Mouse (Mus musculus) intestine, embryonic 14.5 days (tissue): ENCODE results near the gene Ak6. TPM values are rescaled to one million over a fixed set of nuclear protein-coding genes. Genes with fewer than 3 reads are reported as not detected.
A peak's percentile ranks its signal among the peaks of the same experiment; 100 is the strongest.

Source experiments
- ATAC-seq: fragments of 200-750 bp; cut with Nextera tagmentation; replicated peaks from 2 replicates; pipeline ENCODE4 v1.8.0; 2017; ENCODE audit warnings: low read depth, moderate number of reproducible peaks, moderate TSS enrichment, moderate library complexity; ENCODE audit not compliant: low FRiP score, low TSS enrichment
- DNase-seq: peaks from one replicate; pipeline ENCODE4 v3.0.0-alpha.2; 2018; ENCODE audit warnings: low spot score
- H3K27ac ChIP-seq: fragments of 300-500 bp; sonication (generic); 2 replicates; pipeline ENCODE4 v1.5.1; 2014; ENCODE audit warnings: low read depth, mild to moderate bottlenecking, control low read depth
- H3K27me3 ChIP-seq: fragments of 300-500 bp; sonication (generic); replicated peaks from 2 replicates; pipeline ENCODE4 v1.6.1; 2014; ENCODE audit warnings: low read length, control low read depth; ENCODE audit not compliant: control insufficient read depth, insufficient read depth
- H3K36me3 ChIP-seq: fragments of 300-500 bp; sonication (generic); 2 replicates; pipeline ENCODE4 v1.6.1; 2014; ENCODE audit warnings: low read length, control low read depth; ENCODE audit not compliant: control insufficient read depth, insufficient read depth
- H3K4me1 ChIP-seq: fragments of 300-500 bp; sonication (generic); replicated peaks from 2 replicates; pipeline ENCODE4 v1.6.1; 2014; ENCODE audit warnings: low read length, control low read depth, mixed read lengths; ENCODE audit not compliant: control insufficient read depth, insufficient read depth
- H3K4me2 ChIP-seq: fragments of 300-500 bp; sonication (generic); 2 replicates; pipeline ENCODE4 v1.6.1; 2014; ENCODE audit warnings: low read length
- H3K4me3 ChIP-seq: fragments of 300-500 bp; sonication (generic); 2 replicates; pipeline ENCODE4 v1.5.1; 2014; ENCODE audit warnings: low read depth, low read length, control low read depth, mixed read lengths
- H3K9ac ChIP-seq: fragments of 300-500 bp; sonication (generic); 2 replicates; pipeline ENCODE4 v1.6.1; 2014; ENCODE audit warnings: mild to moderate bottlenecking, low read length
- H3K9me3 ChIP-seq: fragments of 300-500 bp; sonication (generic); 2 replicates; pipeline ENCODE4 v1.6.1; 2016; ENCODE audit warnings: low read length, control low read depth; ENCODE audit not compliant: control insufficient read depth
- WGBS: fragments of 180-500 bp; shearing (Covaris S2); extraction: QIAGEN DNeasy Blood & Tissue Kit; methylation state at CpG from one replicate; pipeline ENCODE4 v1.1.7; 2014; 5-methylcytosine and 5-hydroxymethylcytosine counted together
- polyA plus RNA-seq: library from polyadenylated mRNA; unstranded; fragments of >200 nt; fragmentation: Nextera tagmentation; extraction: Ambion mirVana; gene quantifications from 2 replicates; pipeline ENCODE4 v1.2.1, GENCODE M21; 2014

Gene Ak6
- polyA plus RNA-seq, 1 experiment from 2014 or later, result 287 TPM

DNA sequence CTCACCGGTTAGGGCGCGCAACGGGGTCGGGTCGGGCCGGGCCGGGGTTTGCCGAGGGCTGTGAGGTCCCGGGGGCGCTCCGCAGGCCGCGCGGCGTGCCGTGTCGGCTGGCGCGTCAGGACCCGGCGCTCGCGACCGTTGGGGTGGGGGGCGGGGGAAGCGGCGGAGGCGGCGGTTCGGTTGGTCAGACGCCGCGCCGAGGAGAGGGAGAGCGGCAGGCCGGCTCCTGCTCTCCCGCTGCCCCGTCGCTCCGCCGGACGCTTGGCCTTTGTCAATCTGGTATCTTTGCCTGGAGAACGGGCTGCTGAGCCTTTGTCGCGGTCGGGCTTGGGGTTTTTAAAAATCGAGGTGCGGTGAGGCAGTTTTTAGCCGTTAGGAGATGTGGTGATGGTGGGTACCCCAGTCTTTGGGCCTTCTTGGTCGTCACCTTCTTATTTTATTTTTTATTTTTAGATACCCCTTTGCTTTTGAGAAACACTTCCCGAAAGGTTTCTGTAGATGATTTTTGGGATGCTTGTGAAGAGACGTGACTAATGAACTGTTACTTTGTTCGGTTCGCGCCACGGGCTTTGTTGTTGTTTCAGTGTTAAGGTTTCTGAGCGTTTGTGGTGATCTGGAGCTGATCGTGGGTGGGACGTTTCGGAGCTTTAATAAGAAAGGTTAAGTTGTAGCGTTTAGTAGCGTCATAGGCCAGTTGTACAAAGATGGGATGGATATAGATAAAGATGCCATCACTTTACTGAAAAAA, 834 bp downstream of the Ak6 start, which contains the start of gene Taf9:
TSS of gene Taf9 (plus strand) at position 141 of the 748 bp plus-strand sequence.
- no peaks in the 10 kb centered on the region for H3K27me3 ChIP-seq
- H3K4me3 ChIP-seq, result peak within 1 kb of the TSS; percentile 98
- peak within 1 kb of the TSS; percentile 84 for H3K9ac ChIP-seq
- ATAC-seq, result no peak
- peaks cover 20% of the 10 kb centered on the region for H3K36me3 ChIP-seq
- peak within 1 kb of the TSS; percentile 97 for H3K27ac ChIP-seq
- no peaks in the 10 kb centered on the region for H3K9me3 ChIP-seq
- H3K4me1 ChIP-seq, result peaks cover 7% of the 10 kb centered on the region
- 1% methylated on average over 62 of the region's 63 CpGs for WGBS
- H3K4me2 ChIP-seq, result peak within 1 kb of the TSS; percentile 85
- DNase-seq, result no peak

DNA sequence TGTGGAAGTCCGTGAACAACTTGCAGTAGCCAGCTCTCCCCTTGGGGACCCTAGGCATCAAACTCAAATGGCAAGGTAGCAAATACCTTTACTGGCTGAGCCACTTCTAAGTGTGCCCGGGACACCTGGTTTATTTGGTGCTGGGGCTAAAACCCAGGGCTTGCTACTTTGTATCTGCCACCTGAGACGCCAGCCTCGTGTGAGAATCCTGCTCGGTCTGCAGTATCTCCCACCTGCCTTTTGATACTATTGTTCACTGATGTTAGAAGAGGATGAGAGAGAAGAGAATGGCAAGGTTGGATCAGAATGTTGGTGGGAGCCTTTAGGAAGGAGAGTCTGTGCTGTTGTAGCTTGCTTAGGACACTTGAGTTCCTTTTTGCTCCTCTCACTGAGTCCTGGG, 7.3 kb downstream of the Ak6 start:
- WGBS, result 94% methylated on average over 5 of the region's 5 CpGs
- H3K36me3 ChIP-seq, result peaks cover 24% of the 10 kb centered on the region
- H3K27ac ChIP-seq, result no peak overlapping the region
- no peaks in the 10 kb centered on the region for H3K27me3 ChIP-seq
- no peak overlapping the region for H3K4me2 ChIP-seq
- no peak for ATAC-seq
- H3K4me1 ChIP-seq, result no peaks in the 10 kb centered on the region
- no peak for DNase-seq
- no peak overlapping the region for H3K9ac ChIP-seq
- no peaks in the 10 kb centered on the region for H3K9me3 ChIP-seq
- H3K4me3 ChIP-seq, result no peak overlapping the region

DNA sequence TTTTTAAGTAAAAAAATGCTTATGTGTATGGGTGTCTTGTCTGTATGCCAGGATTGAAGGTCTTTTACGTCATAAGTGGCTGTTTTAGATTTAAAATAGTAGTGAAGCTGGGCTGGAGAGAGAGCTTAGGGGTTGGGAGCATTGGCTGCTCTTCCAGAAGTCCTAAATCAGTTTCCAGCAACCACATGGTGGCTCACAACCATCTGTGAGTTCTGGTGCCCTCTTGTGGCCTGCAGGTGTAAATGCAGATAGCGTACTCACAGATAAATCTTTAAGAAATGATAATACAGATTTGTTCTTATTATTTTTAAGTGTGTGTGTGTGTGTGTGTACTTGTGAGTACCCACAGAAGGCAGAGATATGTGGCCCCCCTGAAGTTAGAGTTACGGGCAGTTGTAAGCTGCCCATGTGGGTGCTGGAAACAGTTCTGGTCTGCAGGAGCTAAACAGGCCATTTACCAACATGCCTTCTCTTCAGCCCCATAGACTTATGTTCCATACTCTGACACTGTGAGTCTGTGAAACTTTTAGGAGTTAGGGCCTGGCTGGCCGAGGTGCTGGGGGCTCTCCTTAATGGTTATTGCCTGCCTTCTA, 9.2 kb downstream of the Ak6 start:
- H3K9ac ChIP-seq, result no peak overlapping the region
- no peak; the same call in 1 of the 2 replicates for ATAC-seq

DNA sequence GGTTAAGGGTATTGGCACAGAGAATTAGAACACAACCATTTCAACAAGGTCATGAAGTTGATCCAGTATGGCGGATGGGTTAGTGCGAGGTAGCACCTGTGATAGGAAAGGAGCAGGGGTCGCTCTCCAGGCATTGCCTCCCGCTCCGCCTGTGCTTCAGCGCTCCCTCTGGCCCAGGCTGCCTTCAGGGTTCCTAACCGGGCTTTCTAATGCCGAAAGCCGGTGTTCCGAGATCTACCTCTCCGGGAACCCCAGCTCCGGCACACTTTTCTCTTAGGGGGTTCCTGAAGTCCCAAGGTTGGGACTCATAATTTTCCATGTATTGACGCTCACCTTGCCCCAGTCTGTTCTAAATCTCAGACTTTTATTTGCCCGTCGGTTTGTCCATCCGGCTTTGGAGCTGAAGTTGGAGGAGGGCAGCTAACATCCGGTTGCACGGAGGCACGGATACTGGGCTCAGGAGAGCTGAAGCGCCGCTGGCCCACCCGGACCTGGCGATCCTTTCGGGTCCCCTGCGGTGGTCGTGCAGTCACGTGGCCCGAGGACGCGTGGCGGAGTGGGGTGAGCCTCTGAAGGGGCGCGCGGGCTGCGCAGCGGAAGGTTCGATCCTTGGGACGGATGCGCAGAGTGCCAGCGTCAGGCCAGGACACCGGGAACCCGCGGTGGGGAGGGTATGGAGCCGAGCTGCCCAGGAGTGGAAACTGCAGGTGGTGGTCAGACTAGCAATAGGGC, 18.7 kb downstream of the Ak6 start, which contains the start of gene Ccdc125:
TSS of gene Ccdc125 (plus strand) at position 427 of the 732 bp plus-strand sequence.
- WGBS, result under 1% methylated on average over 44 of the region's 44 CpGs
- Histone ChIP-seq H3K4me2 (peak within 1 kb of the TSS; percentile 65), H3K4me3 (peak within 1 kb of the TSS; percentile 47), H3K27me3 (no peaks in the 10 kb centered on the region), H3K27ac (peak within 1 kb of the TSS; percentile 82), H3K9ac (peak within 1 kb of the TSS; percentile 40), H3K9me3 (peaks cover 4% of the 10 kb centered on the region; the same call in 1 of the 2 replicates), H3K4me1 (no peaks in the 10 kb centered on the region), H3K36me3 (peaks cover 10% of the 10 kb centered on the region)
- ATAC-seq, result peak; percentile 81
- DNase-seq, result peak; percentile 83

More for the DNA sequence above, 9.2 kb downstream of the Ak6 start:
- 37% methylated on average over 4 of the region's 4 CpGs for WGBS
- Histone ChIP-seq H3K4me1 (no peaks in the 10 kb centered on the region), H3K27me3 (no peaks in the 10 kb centered on the region), H3K4me2 (no peak overlapping the region), H3K36me3 (peaks cover 16% of the 10 kb centered on the region), H3K9me3 (no peaks in the 10 kb centered on the region), H3K4me3 (no peak overlapping the region), H3K27ac (no peak overlapping the region)
- peak; percentile 71 for DNase-seq

DNA sequence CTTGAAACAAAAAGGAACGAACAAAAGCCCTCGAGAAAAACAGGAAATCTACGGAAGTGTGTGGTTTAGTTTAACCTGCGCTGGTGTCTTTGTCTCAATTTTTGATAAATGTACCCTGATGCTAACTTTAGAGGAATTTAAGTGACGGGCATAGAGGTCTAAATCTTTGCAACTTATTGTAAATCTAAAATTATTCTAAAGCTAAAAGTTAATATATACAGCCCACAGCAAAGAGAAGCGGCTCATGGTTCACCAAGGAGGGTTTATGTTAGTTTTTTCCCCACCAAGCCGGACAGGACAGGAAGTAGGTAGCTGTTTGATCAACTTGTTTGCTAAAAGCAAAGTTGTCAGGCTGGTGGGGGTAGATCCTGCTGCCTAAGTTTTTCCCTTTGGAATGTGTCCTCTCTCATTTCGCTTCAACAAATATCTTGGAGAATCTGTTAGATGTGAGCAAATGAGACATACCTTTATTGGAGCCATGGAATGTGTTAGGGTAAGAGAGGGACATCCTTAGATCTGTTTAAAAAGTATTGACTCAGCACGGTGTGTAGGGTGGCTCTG, 19.5 kb downstream of the Ak6 start:
- H3K27me3 ChIP-seq, result no peaks in the 10 kb centered on the region
- WGBS, result 37% methylated on average over 9 of the region's 9 CpGs
- peaks cover 10% of the 10 kb centered on the region for H3K36me3 ChIP-seq
- DNase-seq (peak; percentile 59), ATAC-seq (no peak)
- peak overlapping the region; percentile 65 for H3K4me2 ChIP-seq
- peak overlapping the region; percentile 47 for H3K4me3 ChIP-seq
- peaks cover 4% of the 10 kb centered on the region; the same call in 1 of the 2 replicates for H3K9me3 ChIP-seq
- H3K4me1 ChIP-seq, result no peaks in the 10 kb centered on the region
- H3K27ac ChIP-seq, result peak overlapping the region; percentile 82
- H3K9ac ChIP-seq, result peak overlapping the region; percentile 40

DNA sequence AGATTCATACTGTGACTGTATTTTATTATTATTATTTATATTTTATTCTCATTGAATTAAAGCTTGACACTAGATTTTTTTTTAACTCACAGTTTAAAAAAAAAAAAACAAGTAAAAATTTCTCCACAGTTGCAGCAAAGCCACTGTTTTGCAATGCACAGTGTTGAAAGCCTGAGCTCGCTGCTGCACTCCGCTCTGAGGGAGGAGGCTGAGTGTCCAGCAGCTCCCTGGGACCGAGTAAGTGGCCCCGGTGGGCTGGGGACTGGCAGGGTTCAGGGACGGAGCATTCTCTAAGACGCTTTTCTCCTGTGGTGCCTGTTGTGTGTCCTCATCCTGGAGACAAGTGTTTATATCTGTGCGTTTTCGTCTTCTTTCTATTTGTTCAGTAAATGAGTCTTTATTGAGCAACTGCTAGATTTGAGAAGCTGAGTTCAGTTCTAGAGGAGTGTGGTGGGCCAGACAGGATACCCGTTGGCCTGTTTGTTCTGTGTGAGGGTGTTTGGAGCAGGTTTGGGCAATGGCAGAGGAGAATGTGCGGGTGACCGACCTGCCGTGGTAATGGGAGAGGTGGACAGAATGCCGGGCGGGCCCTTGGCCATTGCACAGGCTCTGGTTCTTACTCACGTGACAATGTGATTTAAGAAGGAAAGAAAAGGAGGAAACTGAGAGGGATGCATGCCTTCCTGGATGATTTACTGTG, 25.3 kb downstream of the Ak6 start:
- ATAC-seq (no peak), DNase-seq (no peak)
- Histone ChIP-seq H3K4me1 (no peaks in the 10 kb centered on the region), H3K4me3 (no peak overlapping the region), H3K9ac (no peak overlapping the region), H3K4me2 (no peak overlapping the region), H3K9me3 (peaks cover 4% of the 10 kb centered on the region; the same call in 1 of the 2 replicates), H3K27me3 (no peaks in the 10 kb centered on the region), H3K27ac (no peak overlapping the region), H3K36me3 (no peaks in the 10 kb centered on the region)
- 80% methylated on average over 15 of the region's 15 CpGs for WGBS

DNA sequence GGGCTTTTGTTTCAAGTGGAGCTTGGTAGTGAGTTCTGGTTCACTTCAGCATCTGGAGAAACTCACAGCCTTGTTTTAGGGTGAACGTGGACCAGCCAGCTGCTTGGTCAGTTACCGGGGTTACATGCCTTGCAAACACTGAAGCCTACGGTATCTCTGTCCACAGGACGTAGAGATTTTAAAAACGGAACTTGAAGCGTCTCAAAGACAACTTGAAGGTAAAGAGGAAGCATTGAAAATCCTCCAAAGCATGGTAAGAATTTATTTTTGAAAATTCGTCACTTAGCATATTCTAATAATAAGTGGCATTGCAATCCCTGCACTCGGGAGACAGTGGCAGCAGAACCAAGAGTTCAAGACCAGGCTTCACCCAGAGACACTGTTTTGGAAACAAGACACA, 30.8 kb downstream of the Ak6 start:
- H3K27ac ChIP-seq, result no peak overlapping the region
- H3K4me1 ChIP-seq, result no peaks in the 10 kb centered on the region
- H3K36me3 ChIP-seq, result no peaks in the 10 kb centered on the region; the same call in 1 of the 2 replicates
- no peak overlapping the region for H3K4me2 ChIP-seq
- H3K4me3 ChIP-seq, result no peak overlapping the region
- H3K9ac ChIP-seq, result no peak overlapping the region
- ATAC-seq (no peak), DNase-seq (no peak)
- WGBS, result 84% methylated on average over 8 of the region's 8 CpGs
- H3K27me3 ChIP-seq, result no peaks in the 10 kb centered on the region
- H3K9me3 ChIP-seq, result no peaks in the 10 kb centered on the region

DNA sequence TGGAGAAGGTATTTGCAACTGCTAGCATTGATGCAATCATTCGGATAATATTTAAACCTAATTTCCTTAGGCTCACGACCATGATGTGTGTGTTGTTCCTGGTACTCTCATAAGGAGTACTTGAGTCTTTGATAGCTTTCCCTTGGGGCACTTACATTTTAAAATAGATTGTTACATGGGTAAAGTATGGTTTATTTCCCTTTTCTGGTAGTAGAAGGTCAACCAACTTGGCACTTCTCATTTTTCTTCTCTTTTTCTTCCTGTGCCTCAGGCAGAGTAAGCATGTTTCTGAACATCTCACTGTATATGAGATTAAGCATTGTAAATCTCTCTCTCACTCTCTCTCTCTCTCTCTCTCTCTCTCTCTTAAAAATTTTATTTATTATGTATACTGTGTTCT, 32.1 kb downstream of the Ak6 start:
- no peaks in the 10 kb centered on the region for H3K9me3 ChIP-seq
- DNase-seq (no peak), ATAC-seq (no peak)
- no peaks in the 10 kb centered on the region for H3K27me3 ChIP-seq
- no peak overlapping the region for H3K4me3 ChIP-seq
- H3K36me3 ChIP-seq, result no peaks in the 10 kb centered on the region; the same call in 1 of the 2 replicates
- H3K4me1 ChIP-seq, result no peaks in the 10 kb centered on the region
- no peak overlapping the region for H3K27ac ChIP-seq
- WGBS, result 78% methylated on average over 2 of the region's 2 CpGs
- no peak overlapping the region for H3K4me2 ChIP-seq
- H3K9ac ChIP-seq, result no peak overlapping the region
